Mouse (Mus musculus): Measurements from ENCODE around the gene Gm5478. TPM values are rescaled to one million over a fixed set of nuclear protein-coding genes. Genes with fewer than 3 reads are reported as not detected.
"Not testable (repeated sequence)": the region's sequence is repeated elsewhere in the genome, so short reads cannot be mapped to it uniquely, and the experiment has no call there.

Gene Gm5478
- total RNA-seq (2014; rRNA removed; ENCODE audit: low replicate concordance) (not detected in 2 replicates), polyA plus RNA-seq (2015; fragmentation: Nextera tagmentation; extraction: Ambion mirVana) (not detected in 2 replicates)

GRCm38 (mm10) chr15:101647280-101647679 is at the start of gene Gm5478:
Gm5478 (minus strand) TSS chr15:101647380.
- no peak for TF ChIP-seq EP300 (IDR thresholded peaks at IDR 0.05; ENCODE audit: low read depth)
- TF ChIP-seq CTCF (IDR thresholded peaks at IDR 0.05; ENCODE audit: low read depth), result no peak
- no peaks in the 10 kb centered on the region for H3K9me3 ChIP-seq (replicated peaks; ENCODE audit: control insufficient read depth, low read length)
- no peak within 1 kb of the TSS for H3K9ac ChIP-seq (replicated peaks; ENCODE audit: low read depth, low read length)
- H3K27ac ChIP-seq (ENCODE audit: low read depth), result no peak within 1 kb of the TSS
- no peaks in the 10 kb centered on the region for H3K36me3 ChIP-seq (replicated peaks; ENCODE audit: control insufficient read depth, insufficient read depth, low read length)
- H3K27me3 ChIP-seq (ENCODE audit: control insufficient read depth, insufficient read depth, low read length), result no peaks in the 10 kb centered on the region
- no peak within 1 kb of the TSS for H3K4me2 ChIP-seq (ENCODE audit: low read depth, low read length)
- DNase-seq (ENCODE audit: low spot score) (no peak), ATAC-seq (ENCODE audit: insufficient read depth, low read depth) (no peak)
- 57% methylated on average over 3 of the region's 3 CpGs for WGBS
- no peaks in the 10 kb centered on the region for H3K4me1 ChIP-seq (ENCODE audit: control insufficient read depth, insufficient read depth)
- H3K4me3 ChIP-seq (ENCODE audit: low read depth, low read length), result no peak within 1 kb of the TSS

DNA sequence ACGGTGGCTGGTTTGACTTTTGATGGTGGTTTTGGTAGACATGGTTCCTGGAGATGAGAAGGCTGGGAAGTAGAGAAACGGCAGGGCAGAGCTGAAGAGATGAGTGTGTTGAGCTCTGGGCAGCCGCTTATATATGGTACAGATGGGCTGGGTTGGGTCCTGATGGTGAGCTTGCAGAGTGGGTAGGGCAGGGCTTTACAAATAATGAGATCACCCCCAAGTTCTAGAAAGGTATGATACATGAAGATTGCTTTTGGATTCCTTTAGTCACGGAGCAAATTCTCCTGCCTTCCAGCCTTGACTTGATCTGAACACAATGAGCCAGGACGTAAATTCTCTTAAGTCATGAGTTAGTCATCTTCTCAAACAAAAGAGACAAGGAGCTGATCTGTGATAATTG is 47.0 kb upstream of the Gm5478 start, which contains the start of gene Krt6a:
TSS of gene Krt6a (minus strand) at position 101 of the 400 bp plus-strand sequence.
- no peaks in the 10 kb centered on the region for H3K9me3 ChIP-seq (replicated peaks; ENCODE audit: control insufficient read depth, low read length)
- no peak within 1 kb of the TSS for H3K9ac ChIP-seq (replicated peaks; ENCODE audit: low read depth, low read length)
- no peaks in the 10 kb centered on the region for H3K4me1 ChIP-seq (ENCODE audit: control insufficient read depth, insufficient read depth)
- H3K27me3 ChIP-seq (ENCODE audit: control insufficient read depth, insufficient read depth, low read length), result no peaks in the 10 kb centered on the region
- H3K4me3 ChIP-seq (ENCODE audit: low read depth, low read length), result no peak within 1 kb of the TSS
- H3K27ac ChIP-seq (ENCODE audit: low read depth), result no peak within 1 kb of the TSS
- H3K4me2 ChIP-seq (ENCODE audit: low read depth, low read length), result no peak within 1 kb of the TSS
- DNase-seq (ENCODE audit: low spot score) (no peak), ATAC-seq (ENCODE audit: insufficient read depth, low read depth) (no peak)
- H3K36me3 ChIP-seq (replicated peaks; ENCODE audit: control insufficient read depth, insufficient read depth, low read length), result no peaks in the 10 kb centered on the region
- 76% methylated on average over 5 of the region's 5 CpGs for WGBS
- TF ChIP-seq EP300 (IDR thresholded peaks at IDR 0.05; ENCODE audit: low read depth) (no peak), CTCF (IDR thresholded peaks at IDR 0.05; ENCODE audit: low read depth) (no peak)

DNA sequence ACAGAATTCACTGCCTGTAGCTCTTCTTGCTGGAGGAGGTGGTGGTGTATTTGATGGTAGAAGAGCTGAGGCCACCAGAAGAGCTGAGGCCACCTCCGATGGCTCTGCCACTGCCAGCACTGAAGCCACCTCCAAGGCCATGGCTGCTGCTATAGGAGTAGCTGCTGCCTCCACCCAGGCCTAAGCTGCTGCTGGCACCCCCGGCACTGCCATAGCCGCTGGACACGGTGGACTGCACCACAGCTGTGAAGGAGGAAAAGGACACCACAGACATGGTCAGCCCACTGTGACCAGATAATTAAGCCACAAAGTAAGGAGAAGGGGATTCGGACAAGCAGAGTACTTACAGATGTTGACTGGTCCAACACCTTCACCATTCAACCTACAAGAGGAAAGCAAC is 43.3 kb upstream of the Gm5478 start:
- H3K4me3 ChIP-seq (ENCODE audit: low read depth, low read length); DNase-seq (ENCODE audit: low spot score); ATAC-seq (ENCODE audit: insufficient read depth, low read depth); H3K36me3 ChIP-seq (replicated peaks; ENCODE audit: control insufficient read depth, insufficient read depth, low read length); H3K27ac ChIP-seq (ENCODE audit: low read depth); H3K9ac ChIP-seq (replicated peaks; ENCODE audit: low read depth, low read length); H3K9me3 ChIP-seq (replicated peaks; ENCODE audit: control insufficient read depth, low read length); H3K27me3 ChIP-seq (ENCODE audit: control insufficient read depth, insufficient read depth, low read length); H3K4me2 ChIP-seq (ENCODE audit: low read depth, low read length); H3K4me1 ChIP-seq (ENCODE audit: control insufficient read depth, insufficient read depth): not testable (repeated sequence)
- 93% methylated on average over 5 of the region's 5 CpGs for WGBS

GRCm38 (mm10) chr15:101688161-101688560 is 41.0 kb upstream of the Gm5478 start:
- Histone ChIP-seq H3K9ac (replicated peaks; ENCODE audit: low read depth, low read length) (no peak overlapping the region), H3K4me1 (ENCODE audit: control insufficient read depth, insufficient read depth) (no peaks in the 10 kb centered on the region), H3K27me3 (ENCODE audit: control insufficient read depth, insufficient read depth, low read length) (no peaks in the 10 kb centered on the region), H3K27ac (ENCODE audit: low read depth) (no peak overlapping the region), H3K4me2 (ENCODE audit: low read depth, low read length) (no peak overlapping the region), H3K9me3 (replicated peaks; ENCODE audit: control insufficient read depth, low read length) (no peaks in the 10 kb centered on the region), H3K36me3 (replicated peaks; ENCODE audit: control insufficient read depth, insufficient read depth, low read length) (no peaks in the 10 kb centered on the region), H3K4me3 (ENCODE audit: low read depth, low read length) (no peak overlapping the region)
- 41% methylated on average over 2 of the region's 2 CpGs for whole genome bisulfite sequencing
- TF ChIP-seq EP300 (IDR thresholded peaks at IDR 0.05; ENCODE audit: low read depth), result no peak
- no peak for TF ChIP-seq CTCF (IDR thresholded peaks at IDR 0.05; ENCODE audit: low read depth)
- DNase-seq (ENCODE audit: low spot score), result no peak
- no peak for ATAC-seq (ENCODE audit: insufficient read depth, low read depth)

- H3K9ac ChIP-seq (replicated peaks; ENCODE audit: low read depth, low read length), result no peak within 1 kb of the TSS
- no peak within 1 kb of the TSS for H3K4me2 ChIP-seq (ENCODE audit: low read depth, low read length)
- H3K27ac ChIP-seq (ENCODE audit: low read depth), result no peak within 1 kb of the TSS
- no peak for DNase-seq (ENCODE audit: low spot score)
- ATAC-seq (ENCODE audit: insufficient read depth, low read depth), result no peak
- no peak within 1 kb of the TSS for H3K4me3 ChIP-seq (ENCODE audit: low read depth, low read length)
- no peaks in the 10 kb centered on the region for H3K9me3 ChIP-seq (replicated peaks; ENCODE audit: control insufficient read depth, low read length)
- 78% methylated on average over 2 of the region's 2 CpGs for WGBS
- H3K4me1 ChIP-seq (ENCODE audit: control insufficient read depth, insufficient read depth), result no peaks in the 10 kb centered on the region
- no peaks in the 10 kb centered on the region for H3K36me3 ChIP-seq (replicated peaks; ENCODE audit: control insufficient read depth, insufficient read depth, low read length)
- TF ChIP-seq CTCF (IDR thresholded peaks at IDR 0.05; ENCODE audit: low read depth) (no peak), EP300 (IDR thresholded peaks at IDR 0.05; ENCODE audit: low read depth) (no peak)
- no peaks in the 10 kb centered on the region for H3K27me3 ChIP-seq (ENCODE audit: control insufficient read depth, insufficient read depth, low read length)
Measured at GRCm38 (mm10) chr15:101680187-101680586, 33.0 kb upstream of the Gm5478 start, which contains the start of gene Krt6b. Krt6b (minus strand) TSS chr15:101680287.

- ATAC-seq (ENCODE audit: insufficient read depth, low read depth), result no peak
- 71% methylated on average over 1 of the region's 1 CpGs for WGBS
- TF ChIP-seq EP300 (IDR thresholded peaks at IDR 0.05; ENCODE audit: low read depth) (no peak), CTCF (IDR thresholded peaks at IDR 0.05; ENCODE audit: low read depth) (no peak)
- H3K27me3 ChIP-seq (ENCODE audit: control insufficient read depth, insufficient read depth, low read length), result no peaks in the 10 kb centered on the region
- H3K9me3 ChIP-seq (replicated peaks; ENCODE audit: control insufficient read depth, low read length), result no peaks in the 10 kb centered on the region
- no peak overlapping the region for H3K4me2 ChIP-seq (ENCODE audit: low read depth, low read length)
- H3K4me1 ChIP-seq (ENCODE audit: control insufficient read depth, insufficient read depth), result no peaks in the 10 kb centered on the region
- H3K4me3 ChIP-seq (ENCODE audit: low read depth, low read length), result no peak overlapping the region
- no peaks in the 10 kb centered on the region for H3K36me3 ChIP-seq (replicated peaks; ENCODE audit: control insufficient read depth, insufficient read depth, low read length)
- H3K27ac ChIP-seq (ENCODE audit: low read depth), result no peak overlapping the region
- no peak for DNase-seq (ENCODE audit: low spot score)
- no peak overlapping the region for H3K9ac ChIP-seq (replicated peaks; ENCODE audit: low read depth, low read length)
Measured at GRCm38 (mm10) chr15:101675978-101676377, 28.8 kb upstream of the Gm5478 start.
